Mouse (Mus musculus): ENCODE data around the gene Cdx2.

Gene Cdx2

DNA sequence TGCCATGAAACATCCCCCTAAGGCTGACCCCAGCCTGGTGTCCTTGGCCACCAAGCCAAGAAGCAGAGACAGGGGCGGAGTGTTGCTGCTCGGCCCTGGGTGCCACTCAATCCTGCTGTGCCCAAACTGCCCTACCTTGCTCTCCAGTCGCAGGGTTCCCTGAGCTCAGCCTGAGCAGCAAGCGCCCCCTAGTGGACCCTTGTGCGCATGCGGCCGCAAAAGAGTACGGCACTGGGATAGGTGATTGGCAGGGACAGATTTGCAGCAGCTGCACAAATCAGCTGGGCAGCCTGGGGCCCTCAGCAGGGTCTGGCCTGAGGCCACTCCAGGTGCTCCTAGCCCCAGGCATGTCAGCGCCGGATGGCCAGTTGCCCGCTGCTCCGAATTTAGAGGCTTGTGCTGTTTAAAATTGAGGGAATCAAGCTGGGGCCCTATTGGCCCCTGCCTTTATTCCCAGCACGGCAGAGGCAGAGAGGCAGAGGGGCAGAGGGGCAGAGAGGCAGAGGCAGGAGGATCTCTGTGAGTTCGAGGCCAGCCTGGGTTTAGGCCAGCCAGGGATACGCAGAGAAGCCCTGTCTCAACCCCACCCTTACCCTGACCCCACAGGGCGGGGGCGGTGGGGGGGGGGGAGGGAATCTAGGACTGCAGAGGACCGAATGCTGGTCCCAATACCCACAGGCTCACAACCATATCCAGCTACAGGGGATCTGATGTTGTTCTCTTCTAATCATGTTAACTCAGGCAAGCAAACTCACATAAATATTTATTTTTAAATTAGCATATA is 13.8 kb downstream of the Cdx2 start:
- peak in 1 of 2 experiments; percentile 68 for DNase-seq (ENCODE audit: low spot score in 2 of 2)

- DNase-seq (ENCODE audit: low spot score in 2 of 2): no peak
These were observed 14.5 kb downstream of the Cdx2 start for GRCm38 (mm10) chr5:147292506-147293120.

- DNase-seq (ENCODE audit: low spot score in 2 of 2): no peak
These were observed 15.1 kb downstream of the Cdx2 start for GRCm38 (mm10) chr5:147291764-147292505.

GRCm38 (mm10) chr5:147284365-147284764 is 22.7 kb downstream of the Cdx2 start:
- DNase-seq (ENCODE audit: low spot score in 2 of 2): no peak

DNA sequence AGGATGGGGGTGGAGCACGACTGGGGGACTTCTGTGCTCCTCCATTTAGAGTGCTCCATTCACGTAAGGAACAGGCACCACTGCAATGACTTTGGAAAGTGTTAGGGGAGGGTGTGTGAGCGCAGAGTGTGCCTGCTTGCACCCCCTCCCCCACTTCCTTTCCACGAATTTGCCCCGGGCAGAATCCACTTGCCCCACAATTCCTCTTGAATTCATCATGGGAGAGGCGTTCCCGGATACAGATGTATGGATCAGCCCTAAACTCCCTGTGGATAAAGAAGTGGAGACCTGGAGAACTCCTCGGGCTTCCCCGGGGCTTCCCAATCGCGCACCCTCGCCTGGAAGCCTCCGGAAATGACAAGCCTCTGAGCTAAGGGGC is 29.5 kb downstream of the Cdx2 start:
- no peak for DNase-seq (ENCODE audit: low spot score in 2 of 2)

DNA sequence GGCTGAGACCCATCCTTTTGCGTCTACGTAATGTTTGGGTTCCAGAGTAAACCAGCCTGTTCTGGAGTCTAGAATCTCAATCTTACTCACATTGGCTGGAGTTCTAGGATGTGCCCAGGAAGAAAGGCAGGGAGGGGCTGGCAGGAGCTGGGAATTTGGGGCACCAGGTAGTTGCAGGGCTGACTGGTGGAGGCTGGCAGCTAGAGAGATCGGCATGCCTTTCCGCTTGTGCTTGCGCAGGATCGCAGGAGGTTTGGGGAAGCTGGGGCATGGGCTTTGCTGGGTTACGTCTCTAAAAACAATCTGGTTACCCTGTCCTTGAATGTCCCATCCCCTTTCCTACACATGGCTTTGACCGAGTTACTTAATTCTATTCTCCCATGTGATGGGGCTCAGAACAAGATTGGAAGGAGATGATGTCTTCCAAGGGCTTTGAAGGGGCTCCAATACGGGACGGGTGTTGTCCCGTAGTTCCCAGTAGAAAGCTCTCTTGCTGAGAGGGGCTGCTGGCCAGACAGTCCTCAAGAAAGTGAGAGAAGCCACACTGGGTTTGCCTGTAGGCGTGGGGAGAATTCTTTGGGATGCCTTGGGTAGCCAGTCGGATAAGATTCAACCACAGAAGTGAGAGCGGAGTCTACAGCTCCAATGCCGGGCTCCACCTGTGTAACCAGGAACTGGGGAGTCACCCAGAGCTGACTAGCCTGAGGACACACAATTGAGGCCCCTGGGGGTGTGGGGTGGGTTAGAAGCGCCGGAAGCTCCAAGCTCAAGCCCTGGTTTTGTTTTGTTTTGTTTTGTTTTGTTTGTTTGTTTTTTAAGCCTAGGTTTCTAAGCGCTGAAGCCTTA is 30.1 kb downstream of the Cdx2 start:
- DNase-seq (ENCODE audit: low spot score in 2 of 2): no peak

- DNase-seq (ENCODE audit: low spot score in 2 of 2): no peak
These were observed 31.3 kb downstream of the Cdx2 start for GRCm38 (mm10) chr5:147275761-147276160.

GRCm38 (mm10) chr5:147274174-147275141 is 32.6 kb downstream of the Cdx2 start:
- DNase-seq (ENCODE audit: low spot score in 2 of 2): no peak

- no peak for DNase-seq (ENCODE audit: low spot score in 2 of 2)
These were observed 34.2 kb downstream of the Cdx2 start for GRCm38 (mm10) chr5:147272808-147273345.

DNA sequence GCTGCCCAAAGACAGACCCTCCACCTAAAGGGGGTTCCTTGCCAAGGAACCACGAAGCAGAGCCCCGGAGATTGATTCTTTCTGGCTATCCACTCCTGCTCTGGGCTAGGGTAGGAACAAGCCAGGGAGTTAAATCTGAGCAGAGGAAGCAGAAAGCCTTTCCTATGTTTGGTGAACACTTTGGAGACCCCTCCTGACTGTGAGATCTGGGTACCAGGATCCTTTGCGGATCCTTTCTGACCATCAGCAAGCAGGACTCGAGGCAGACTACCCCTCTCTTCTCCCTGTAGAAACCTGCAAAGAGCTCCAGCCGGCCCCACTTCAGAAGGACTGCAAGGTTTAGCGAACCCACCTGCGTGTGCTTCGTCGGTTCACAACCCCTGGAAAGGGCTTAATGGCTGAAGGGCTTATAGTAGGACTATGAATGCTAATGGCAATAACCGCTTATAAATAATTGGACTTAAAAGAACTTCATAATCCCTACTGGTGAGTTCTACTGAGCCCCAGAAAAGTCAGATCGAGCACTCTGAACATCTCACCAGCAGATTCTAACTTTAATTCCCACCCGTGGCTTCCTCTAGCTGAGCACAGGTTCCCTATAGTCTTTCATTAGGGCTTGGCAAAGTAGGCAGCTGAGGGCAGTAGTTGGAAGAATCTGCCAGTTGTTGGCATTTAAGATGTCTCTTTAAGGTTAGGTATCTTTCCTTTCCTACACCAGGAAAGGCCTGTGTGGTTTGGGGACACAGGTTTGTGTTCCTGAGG is 34.8 kb downstream of the Cdx2 start:
- no peak for DNase-seq (ENCODE audit: low spot score in 2 of 2)

DNA sequence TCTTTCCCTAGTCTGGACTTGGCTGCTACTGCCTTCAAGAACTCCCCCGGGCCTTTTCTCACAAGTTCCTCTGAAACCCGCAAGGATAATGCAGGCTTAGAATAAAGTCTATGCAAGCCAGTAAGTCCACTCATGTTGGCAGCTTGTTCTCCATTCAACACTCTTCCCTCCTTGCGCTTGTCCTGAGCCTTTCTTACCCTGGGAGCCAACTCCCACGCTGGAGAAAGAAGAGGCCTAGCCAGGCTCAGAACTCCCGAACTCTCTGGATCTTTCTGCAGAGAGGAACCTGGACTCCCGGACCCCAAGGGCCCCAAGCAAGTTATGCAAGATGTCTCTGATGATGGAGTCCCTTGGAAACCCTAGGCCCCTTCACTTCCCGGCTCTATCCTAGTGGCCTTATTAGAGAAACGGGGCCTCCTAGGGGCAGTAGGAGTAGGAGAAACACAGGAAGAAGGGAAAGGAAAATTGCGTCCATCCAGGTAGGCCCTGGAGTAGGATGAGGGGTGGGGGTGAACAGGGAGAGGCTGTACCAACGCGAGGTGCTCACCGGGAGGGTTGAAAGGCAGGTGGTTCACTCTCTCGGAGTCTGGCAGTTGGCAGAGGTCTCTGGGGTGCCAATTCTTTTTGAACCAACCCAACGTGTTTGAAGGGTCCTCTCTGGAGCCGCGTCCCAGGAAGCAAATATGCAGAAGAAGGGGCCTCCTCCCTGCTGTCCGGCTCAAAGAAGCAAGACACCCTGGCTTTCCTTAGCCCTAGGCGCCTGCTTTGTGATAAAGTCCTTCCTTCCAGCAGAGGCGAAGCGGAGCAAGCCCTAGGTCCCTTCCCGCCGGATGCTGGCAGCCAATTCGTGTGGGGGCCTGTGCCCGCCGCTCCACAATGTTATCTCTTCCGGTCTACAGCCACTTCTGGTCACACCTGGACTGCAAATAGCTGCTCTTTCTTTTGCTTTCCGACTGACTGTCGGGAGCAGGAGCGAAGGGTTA is 36.1 kb downstream of the Cdx2 start:
- DNase-seq (ENCODE audit: low spot score in 2 of 2): no peak

DNA sequence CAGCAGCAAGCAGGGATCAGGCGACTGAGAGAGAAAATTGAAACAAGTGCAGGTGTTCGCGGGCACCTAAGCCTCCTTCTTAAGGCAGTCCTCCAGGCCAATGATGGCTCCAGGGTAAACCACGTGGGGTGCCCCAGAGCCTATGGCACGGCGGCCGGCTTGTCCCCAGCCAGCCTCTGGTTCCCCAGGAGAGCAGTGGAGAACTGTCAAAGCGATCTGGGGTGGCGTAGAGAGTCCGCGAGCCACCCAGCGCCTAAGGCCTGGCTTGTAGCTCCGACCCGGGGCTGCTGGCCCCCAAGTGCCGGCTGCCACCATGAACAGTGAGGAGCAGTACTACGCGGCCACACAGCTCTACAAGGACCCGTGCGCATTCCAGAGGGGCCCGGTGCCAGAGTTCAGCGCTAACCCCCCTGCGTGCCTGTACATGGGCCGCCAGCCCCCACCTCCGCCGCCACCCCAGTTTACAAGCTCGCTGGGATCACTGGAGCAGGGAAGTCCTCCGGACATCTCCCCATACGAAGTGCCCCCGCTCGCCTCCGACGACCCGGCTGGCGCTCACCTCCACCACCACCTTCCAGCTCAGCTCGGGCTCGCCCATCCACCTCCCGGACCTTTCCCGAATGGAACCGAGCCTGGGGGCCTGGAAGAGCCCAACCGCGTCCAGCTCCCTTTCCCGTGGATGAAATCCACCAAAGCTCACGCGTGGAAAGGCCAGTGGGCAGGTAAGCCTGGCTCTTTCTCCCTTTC is 37.0 kb downstream of the Cdx2 start, which contains the start of gene Pdx1:
Gene Pdx1 (plus strand): TSS at position 34 of the 747 bp plus-strand sequence.
- no peak for DNase-seq (ENCODE audit: low spot score in 2 of 2)

DNA sequence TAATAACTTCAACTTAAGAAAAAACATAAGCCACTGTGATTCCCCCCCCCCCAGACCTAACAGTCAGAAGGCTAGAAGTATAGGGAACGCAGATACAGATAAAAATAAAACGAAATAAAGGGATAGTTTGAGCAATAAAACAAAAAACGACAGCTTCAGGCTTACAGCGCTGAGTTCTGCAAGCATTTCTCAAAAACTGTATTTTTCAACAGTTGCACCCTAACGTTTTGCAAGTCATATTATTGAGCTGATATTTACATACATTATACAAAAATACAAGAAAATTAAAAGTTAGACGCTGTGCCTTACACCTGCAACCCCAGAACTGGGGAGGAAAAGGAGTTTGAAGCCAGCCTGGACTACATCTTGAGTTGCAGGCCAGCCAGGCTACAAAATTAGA is 37.7 kb downstream of the Cdx2 start:
- DNase-seq (ENCODE audit: low spot score in 2 of 2): no peak

- DNase-seq (ENCODE audit: low spot score in 2 of 2): no peak
These were observed 38.3 kb downstream of the Cdx2 start for GRCm38 (mm10) chr5:147268728-147269127.

- DNase-seq (ENCODE audit: low spot score in 2 of 2): no peak
These were observed 39.6 kb downstream of the Cdx2 start for GRCm38 (mm10) chr5:147267434-147267833.

- DNase-seq (ENCODE audit: low spot score in 2 of 2): no peak
These were observed 43.1 kb downstream of the Cdx2 start for GRCm38 (mm10) chr5:147263945-147264344.

DNA sequence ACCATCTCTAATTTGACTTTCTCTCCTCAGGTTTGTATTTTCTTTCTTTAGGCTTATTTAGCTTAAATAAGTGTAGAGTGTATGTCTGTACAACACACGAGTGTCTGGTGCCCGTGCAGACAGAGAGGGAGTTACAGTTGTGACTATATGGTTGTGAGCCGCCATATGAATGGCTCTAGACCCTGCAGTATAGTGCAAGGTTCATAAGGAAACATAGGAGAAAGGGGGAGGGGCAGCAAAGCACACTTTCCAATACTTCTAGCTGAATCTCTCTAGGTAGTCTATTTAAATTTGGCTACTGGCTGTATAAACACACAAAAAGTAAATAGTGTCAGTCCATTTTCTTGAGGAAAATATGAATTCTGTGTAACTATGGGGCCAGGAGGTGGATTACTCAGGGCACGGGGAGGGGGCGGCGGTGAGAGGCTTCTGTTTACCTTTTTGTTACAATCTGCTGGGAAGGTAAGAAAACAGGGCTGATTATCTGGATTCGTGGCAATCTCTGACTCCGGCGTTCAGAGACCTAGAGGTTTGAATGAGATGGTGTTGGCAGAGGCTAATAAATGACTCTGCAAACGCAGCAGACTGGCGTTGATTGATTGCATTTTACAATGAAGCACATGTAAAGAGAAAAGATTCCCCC is 45.0 kb downstream of the Cdx2 start:
- DNase-seq (ENCODE audit: low spot score in 2 of 2): no peak
